Comparison of ENCODE assay signal across 17 mouse cellular contexts in genomic region chr13:102919741-102920140, GRCm38 (mm10).
"Had no signal": no experiment of that assay in that cellular context is flagged by ENCODE, and none has a peak within 500 bp of the region (broad histone marks: within the 10 kb centered on the region; RNA-seq: fewer than 3 reads in every experiment).

No protein-coding gene starts in this region.

- H3K36me3 ChIP-seq: lung, embryonic 15.5 days; midbrain, embryonic 13.5 days; midbrain, embryonic 15.5 days; neural tube, embryonic 12.5 days; stomach, embryonic 15.5 days had no signal

- H3K9ac ChIP-seq: lung, embryonic 15.5 days; midbrain, embryonic 13.5 days; midbrain, embryonic 15.5 days; neural tube, embryonic 12.5 days; stomach, embryonic 15.5 days had no signal

- H3K4me3 ChIP-seq: lung, embryonic 15.5 days; megakaryocyte, embryonic 14.5 days; midbrain, embryonic 13.5 days; midbrain, embryonic 15.5 days; neural tube, embryonic 12.5 days; stomach, embryonic 15.5 days had no signal

- H3K9me3 ChIP-seq: lung, embryonic 15.5 days; megakaryocyte, embryonic 14.5 days; midbrain, embryonic 13.5 days; midbrain, embryonic 15.5 days; neural tube, embryonic 12.5 days; stomach, embryonic 15.5 days had no signal

- H3K27ac ChIP-seq: lung, embryonic 15.5 days; macrophage; midbrain, embryonic 13.5 days; midbrain, embryonic 15.5 days; neural tube, embryonic 12.5 days; stomach, embryonic 15.5 days; stomach, postnatal 0 days had no signal

- DNase-seq: lung, adult 2 months; lung, postnatal 14 days; lung, postnatal 36 days; right cerebral cortex, postnatal 14 days; thymus, adult 2 months; thymus, postnatal 25 days; thymus, postnatal 4 days had no signal

- H3K4me1 ChIP-seq: midbrain, embryonic 15.5 days; neural tube, embryonic 12.5 days; stomach, embryonic 15.5 days had no signal

- ATAC-seq: lung, postnatal 0 days; midbrain, embryonic 13.5 days; midbrain, embryonic 15.5 days had no signal

- H3K27me3 ChIP-seq: lung, embryonic 15.5 days; megakaryocyte, embryonic 14.5 days; midbrain, embryonic 13.5 days; midbrain, embryonic 15.5 days; neural tube, embryonic 12.5 days; stomach, embryonic 15.5 days had no signal

- H3K4me2 ChIP-seq: lung, embryonic 15.5 days; midbrain, embryonic 11.5 days; midbrain, embryonic 13.5 days; midbrain, embryonic 15.5 days; neural tube, embryonic 12.5 days; stomach, embryonic 15.5 days had no signal
